Mouse (Mus musculus) gastrocnemius, postnatal 36 days (tissue): Measurements from ENCODE around the gene Epm2aip1. TPM values are rescaled to one million over a fixed set of nuclear protein-coding genes. Genes with fewer than 3 reads are reported as not detected.

ENCODE experiments used
- DNase-seq, 2 experiments: peaks; one replicate each; pipeline ENCODE4 v3.0.0; 2022
- intact Hi-C: fragments of 180-260 bp; cut with DNase I; formaldehyde crosslinking; loops from one replicate; pipeline ENCODE4 v1.15.1; 2025
- long read RNA-seq, 2 experiments: library from polyadenylated mRNA; stranded (forward); transcript quantifications; one replicate each; pipeline ENCODE4 v2.0.0; 2021
- total RNA-seq, 2 experiments: library from RNA; stranded (reverse); gene quantifications; 2 replicates each; pipeline ENCODE4 v1.2.3; 2021

The Epm2aip1 gene
- 10 to 100 TPM; 16.1 to 22.4 TPM for total RNA-seq
- long read RNA-seq, experiment 1, full-length matches to known transcripts: 1 of 1 reads
- long read RNA-seq, experiment 1, partial matches to known transcripts: 0 of 1 reads
- long read RNA-seq, experiment 1, other reads (novel, unspliced or antisense): 0 of 1 reads
- long read RNA-seq, experiment 2, full-length matches to known transcripts: 6 of 6 reads
- long read RNA-seq, experiment 2, partial matches to known transcripts: 0 of 6 reads
- long read RNA-seq, experiment 2, other reads (novel, unspliced or antisense): 0 of 6 reads

DNA sequence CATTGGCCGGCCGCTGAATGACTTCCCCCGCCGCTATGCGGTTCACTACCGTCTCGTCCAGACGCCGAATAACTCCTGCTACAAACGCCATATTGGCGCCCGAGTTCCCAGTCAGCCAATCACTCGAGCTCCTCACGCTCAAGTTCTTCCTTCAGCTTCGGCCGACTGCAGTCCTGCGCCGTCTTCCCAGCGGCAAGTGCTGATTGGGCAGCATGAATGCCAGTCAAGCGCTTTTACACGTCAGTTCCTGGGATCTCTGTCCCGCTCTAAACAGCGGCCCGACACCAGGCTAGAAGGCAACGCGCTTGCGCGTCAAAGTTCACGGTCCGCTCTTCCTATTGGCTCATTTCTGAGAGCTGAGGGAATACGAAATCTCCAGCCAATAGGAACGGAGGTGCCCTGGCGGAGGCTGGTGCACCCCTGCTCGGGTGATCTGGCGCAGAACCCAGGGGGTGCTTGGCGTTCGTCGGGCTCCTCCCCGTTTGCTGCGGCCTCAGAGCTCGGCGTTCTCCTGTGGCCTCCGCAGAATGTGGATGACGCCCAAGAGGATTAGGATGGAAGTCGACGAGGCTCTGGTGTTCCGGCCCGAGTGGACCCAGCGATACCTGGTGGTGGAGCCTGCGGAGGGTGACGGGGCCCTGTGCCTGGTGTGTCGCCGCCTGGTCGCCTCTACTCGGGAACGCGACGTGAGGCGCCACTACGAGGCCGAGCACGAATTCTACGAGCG lies at the start of gene Epm2aip1, which contains the start of gene Mlh1:
Gene Epm2aip1 (plus strand): TSS at position 496 of the 727 bp plus-strand sequence.
Gene Mlh1 (minus strand): TSS at position 358 of the 727 bp plus-strand sequence.
- peak; percentile 98 to 99 for DNase-seq
- intact Hi-C loops: no loop called here

DNA sequence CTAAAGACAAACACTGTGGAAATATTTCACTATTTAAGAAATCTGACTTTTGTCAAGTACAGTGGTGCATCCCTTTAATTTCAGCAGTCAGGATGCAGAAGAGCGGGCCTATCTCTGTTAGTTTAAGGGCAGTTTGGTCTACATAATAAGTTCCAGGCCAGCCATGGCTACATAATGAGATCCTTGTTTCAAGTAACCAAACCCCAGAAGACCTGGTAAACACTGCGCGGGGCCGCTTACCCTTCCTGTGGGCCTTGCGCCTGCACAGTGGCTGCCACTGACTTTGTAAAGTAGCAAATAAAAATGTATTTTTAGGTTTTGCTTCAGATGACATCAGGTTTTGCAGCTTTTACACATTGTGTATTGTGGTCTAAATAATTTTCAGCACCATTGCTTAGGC lies 48.3 kb upstream of the Epm2aip1 start:
- no peak for DNase-seq
- intact Hi-C loops: no loop called here

DNA sequence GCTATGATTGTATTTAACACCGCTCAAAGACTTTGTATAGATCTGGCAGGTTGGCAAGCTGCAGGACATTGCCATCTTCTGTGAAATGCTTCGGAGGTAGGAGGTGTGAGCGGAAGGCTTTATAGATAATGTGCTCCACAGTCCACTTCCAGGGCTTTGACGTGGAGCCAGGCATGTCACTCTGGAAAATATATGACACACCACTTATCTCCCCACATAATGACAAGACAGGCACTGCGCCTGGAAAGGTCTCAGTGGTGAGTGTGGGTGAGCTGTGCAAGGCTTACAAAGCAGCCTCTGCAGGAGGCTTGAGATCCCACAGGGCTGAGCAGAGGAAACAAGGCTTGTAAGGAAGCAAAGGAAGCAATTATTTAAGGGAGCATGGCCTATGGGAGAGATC lies 43.3 kb upstream of the Epm2aip1 start:
- intact Hi-C loops: no loop called here
- DNase-seq: no peak

GRCm38 (mm10) chr9:111234701-111235100 lies 37.0 kb upstream of the Epm2aip1 start:
- DNase-seq: no peak
- intact Hi-C loops: no loop called here

DNA sequence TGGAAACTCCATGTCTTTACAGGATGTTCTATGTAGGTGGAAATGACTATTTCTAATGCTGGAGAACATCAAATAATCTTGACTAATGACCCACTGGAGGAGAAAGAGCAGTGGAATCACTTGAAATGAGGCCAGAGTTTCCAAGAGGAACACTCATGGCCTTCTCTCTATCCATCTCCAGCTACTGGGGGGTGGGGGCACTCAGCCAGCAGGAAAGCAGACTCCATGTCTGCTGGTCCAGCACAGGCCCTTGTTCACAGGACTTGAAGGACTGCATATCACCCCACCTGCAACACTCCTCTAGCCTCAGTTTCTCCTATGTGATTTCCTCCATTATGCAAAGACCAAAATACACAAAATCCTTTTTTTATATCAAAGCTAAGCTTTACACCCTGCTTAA lies 34.0 kb upstream of the Epm2aip1 start:
- DNase-seq: no peak
- intact Hi-C loops: no loop called here

DNA sequence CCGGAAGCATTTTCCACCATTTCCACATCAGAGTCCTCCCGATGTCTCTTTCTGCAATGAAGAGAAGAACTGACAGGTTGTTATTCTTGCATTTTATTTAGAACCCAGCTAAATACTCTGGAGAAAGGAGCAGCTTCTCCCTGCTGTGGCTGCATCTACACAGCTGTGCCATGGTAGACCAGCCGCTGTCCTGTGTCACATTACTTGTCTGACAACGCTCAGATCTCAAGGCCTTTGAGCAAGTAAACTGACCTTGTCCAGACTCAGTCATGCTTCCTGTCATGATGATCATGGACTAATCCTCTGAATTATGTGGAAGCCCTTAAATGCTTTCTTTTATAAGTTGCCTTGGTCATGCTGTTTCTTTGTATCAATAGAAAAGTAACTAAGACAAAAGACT lies 31.9 kb upstream of the Epm2aip1 start:
- no peak for DNase-seq
- intact Hi-C loops: no loop called here

GRCm38 (mm10) chr9:111243384-111243783 lies 28.3 kb upstream of the Epm2aip1 start:
- DNase-seq: no peak
- intact Hi-C loops: no loop called here

GRCm38 (mm10) chr9:111245546-111245945 lies 26.2 kb upstream of the Epm2aip1 start:
- DNase-seq: no peak
- intact Hi-C loops: no loop called here

DNA sequence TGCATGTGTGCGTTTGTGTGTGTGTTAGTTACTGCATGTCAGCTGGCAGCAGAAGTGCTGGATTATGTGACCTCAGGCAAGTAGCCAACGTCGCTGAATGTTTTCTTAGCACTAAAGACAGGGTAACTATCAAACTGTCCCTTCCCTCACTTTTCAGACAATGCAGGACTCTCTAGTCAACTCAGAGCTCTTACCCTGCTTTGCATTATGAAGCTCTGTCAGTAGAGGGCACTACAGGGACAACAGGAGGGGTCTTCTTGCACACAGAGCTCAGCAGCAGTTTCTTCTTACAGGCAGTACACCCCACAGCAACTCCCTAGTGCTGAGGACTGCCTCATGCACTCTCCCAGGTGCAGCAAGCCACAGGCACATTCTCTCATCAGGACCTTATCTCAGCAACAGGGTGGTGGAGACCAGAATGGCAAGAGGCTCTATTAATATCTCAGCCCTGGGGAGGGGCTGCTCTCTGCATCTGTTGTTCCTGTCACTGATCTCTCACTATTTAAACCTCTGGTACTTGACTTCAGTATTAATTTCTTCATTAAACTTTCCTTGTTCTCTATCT lies 24.0 kb upstream of the Epm2aip1 start:
- intact Hi-C loops: no loop called here
- peak in 1 of 2 experiments; percentile 9 for DNase-seq

DNA sequence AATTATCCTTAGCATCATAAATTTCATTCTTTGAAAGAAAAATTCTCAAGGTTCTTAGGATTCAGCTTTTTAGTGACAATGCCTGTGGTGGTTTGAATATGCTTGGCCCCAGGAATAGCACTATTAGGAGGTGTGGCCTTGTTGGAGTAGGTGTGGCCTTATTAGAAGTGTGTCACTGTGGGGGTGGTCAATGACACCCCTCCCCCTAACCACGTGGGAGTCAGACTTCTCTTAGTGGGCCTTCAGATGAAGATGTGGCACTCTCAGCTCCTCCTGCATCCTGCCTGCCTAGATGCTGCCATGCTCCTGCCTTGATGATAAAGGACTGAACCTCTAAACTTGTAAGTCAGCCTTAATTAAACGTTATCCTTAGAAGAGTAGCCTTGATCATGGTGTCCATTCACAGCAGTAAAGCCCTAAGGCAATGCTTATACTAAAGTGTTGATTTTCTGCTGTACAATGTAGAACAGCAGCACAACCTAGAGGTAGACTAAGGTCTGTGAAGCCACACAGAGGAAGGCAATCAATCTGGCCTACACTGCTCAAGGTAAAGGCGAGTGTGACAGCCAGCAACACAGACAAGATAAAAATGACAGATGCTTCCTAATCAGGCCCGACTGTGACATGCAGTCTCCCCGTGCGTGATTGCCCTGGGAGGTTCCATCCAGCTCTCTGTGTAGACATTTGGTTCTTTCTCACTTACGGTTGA lies 19.4 kb upstream of the Epm2aip1 start:
- intact Hi-C loops: no loop called here
- no peak for DNase-seq

GRCm38 (mm10) chr9:111260360-111260985 lies 11.3 kb upstream of the Epm2aip1 start:
- intact Hi-C loops: no loop called here
- peak; percentile 13 to 33 for DNase-seq

DNA sequence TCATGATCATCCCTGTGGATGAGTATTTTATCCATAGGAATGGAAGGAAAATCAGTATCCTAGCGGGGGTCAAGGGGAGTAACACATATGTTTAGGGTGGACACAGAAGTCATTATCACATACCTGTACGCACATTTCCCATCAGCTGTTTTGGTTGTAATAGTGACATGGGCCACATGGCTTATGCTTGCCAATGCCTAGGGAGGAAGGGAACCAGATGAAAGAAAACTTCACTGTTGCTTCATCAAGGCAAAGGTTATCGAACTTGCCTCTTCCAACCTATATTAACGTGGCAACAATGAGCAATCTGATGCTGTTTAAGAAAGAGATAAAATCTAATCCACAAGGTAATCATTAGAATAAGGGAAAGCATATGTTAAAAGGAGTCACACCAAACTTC lies 10.4 kb upstream of the Epm2aip1 start:
- intact Hi-C loops: no loop called here
- no peak for DNase-seq

GRCm38 (mm10) chr9:111267998-111268397 lies 3.7 kb upstream of the Epm2aip1 start:
- intact Hi-C loops: no loop called here

DNA sequence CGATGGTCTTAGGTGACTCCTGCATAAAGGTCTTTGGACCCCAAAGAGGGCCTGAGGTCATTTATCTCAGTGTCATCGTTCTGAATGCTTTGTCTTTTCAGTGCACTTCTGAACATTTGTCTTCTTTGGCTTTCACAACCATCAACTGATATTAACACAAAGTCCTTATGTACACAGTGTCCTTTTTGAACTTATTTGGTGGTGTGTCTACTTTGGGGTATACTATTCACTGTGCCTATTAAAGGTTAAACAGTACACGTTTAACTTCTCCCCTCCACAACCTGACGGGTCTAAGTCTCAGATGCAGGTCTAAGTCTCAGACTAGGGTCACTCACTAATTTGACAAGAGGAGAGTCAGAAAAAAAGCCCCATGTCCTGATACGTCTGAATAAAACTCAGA lies 1.1 kb upstream of the Epm2aip1 start:
- intact Hi-C loops: no loop called here
- DNase-seq: no peak

More at GRCm38 (mm10) chr9:111267998-111268397, 3.7 kb upstream of the Epm2aip1 start:
- no peak for DNase-seq

DNA sequence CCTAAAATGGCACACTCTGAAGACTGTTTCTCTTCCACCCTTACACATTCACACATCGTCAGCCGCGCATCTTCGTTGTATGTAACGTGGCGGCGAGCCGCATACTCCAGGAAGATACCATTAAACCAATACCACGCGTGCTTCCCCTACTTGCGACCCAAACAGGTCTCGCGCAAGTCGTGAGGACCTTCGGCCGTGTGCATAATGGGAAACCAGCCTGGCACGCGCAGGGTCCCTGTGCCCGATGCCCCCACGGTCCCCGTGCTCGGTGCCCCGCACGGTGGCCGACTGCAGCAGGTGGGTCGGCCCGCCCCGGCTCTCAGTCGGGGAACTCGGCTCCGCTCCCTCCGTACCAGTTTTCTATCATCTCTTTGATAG lies 684 bp upstream of the Epm2aip1 start:
- DNase-seq: no peak
- intact Hi-C loops: no loop called here

GRCm38 (mm10) chr9:111272356-111272755 lies 627 bp downstream of the Epm2aip1 start:
- DNase-seq: peak in 1 of 2 experiments; percentile 9
- intact Hi-C loops: no loop called here

GRCm38 (mm10) chr9:111272996-111273785 lies 1.5 kb downstream of the Epm2aip1 start:
- intact Hi-C loops: no loop called here
- DNase-seq: no peak

DNA sequence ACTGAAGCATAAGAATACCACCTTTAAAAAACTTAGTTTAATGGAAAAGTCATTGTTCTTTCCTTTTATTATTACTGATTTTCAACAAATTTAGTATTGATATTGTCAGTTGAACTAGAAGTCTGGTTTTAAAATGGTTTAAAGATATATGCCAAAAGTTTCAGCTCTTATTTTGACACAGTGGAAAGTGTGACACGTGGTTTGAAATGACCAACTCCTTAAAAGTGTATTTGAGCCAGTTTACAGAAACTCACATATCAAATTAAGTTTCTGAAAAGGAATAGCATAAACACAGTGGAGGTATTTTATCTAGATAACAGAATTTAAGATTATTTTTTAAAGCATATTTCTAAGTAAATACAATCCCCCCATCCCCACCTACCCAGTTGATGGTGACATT lies 2.2 kb downstream of the Epm2aip1 start:
- no peak for DNase-seq
- intact Hi-C loops: no loop called here

DNA sequence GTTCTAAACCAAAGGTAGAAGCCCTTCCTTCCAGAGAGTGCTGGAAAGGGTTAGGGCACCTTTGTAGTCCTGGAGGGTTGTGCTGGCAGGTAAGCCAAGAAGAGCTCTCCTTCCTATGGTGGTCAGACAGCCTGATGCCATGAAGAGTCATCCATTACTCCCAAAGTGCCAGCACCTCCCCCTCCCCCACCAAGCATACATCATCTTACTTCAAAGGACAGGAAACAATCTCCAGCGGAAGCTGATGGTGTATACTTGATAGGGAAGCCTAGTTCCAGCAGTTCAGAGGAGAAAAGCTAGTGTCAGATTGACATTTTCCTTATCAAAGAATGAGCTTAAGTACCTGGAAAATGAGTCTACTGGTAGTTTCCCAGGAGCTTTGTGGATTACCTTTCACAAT lies 3.4 kb downstream of the Epm2aip1 start:
- no peak for DNase-seq
- intact Hi-C loops: no loop called here

- intact Hi-C loops: no loop called here
- no peak for DNase-seq
Observed at GRCm38 (mm10) chr9:111285061-111285460, 13.3 kb downstream of the Epm2aip1 start.
